Mouse (Mus musculus): ENCODE data around the gene Tmem41b.

- TF ChIP-seq CTCF (conservative IDR thresholded peaks at IDR 0.05; ENCODE audit: low read length) (no peak), NANOG (IDR thresholded peaks at IDR 0.05; ENCODE audit: borderline replicate concordance, low read length) (no peak), POU5F1 (IDR thresholded peaks at IDR 0.05; ENCODE audit: borderline replicate concordance, low read length) (no peak)
These were observed 43.6 kb upstream of the Tmem41b start for GRCm38 (mm10) chr7:110030342-110030741.
